Mouse (Mus musculus) gastrocnemius, postnatal 25 days (tissue): Measurements from ENCODE around the gene Cfap44. TPM values are rescaled to one million over a fixed set of nuclear protein-coding genes. Genes with fewer than 3 reads are reported as not detected.

Experiments
- DNase-seq: peaks from one replicate; pipeline ENCODE4 v3.0.0; 2022
- long read RNA-seq, 2 experiments: library from polyadenylated mRNA; stranded (forward); transcript quantifications; one replicate each; pipeline ENCODE4 v2.0.0; 2021
- total RNA-seq, 2 experiments: library from RNA; stranded (reverse); gene quantifications; 1 replicate in 1 of 2; 2 replicates in 1 of 2; pipeline ENCODE4 v1.2.3; 2021

Gene Cfap44
- not detected for total RNA-seq
- long read RNA-seq, experiment 1, result 0 reads
- long read RNA-seq, experiment 2, result 0 reads

GRCm38 (mm10) chr16:44394577-44395243, at the start of gene Cfap44:
TSS of gene Cfap44 (plus strand) at chr16:44394796.
- peak; percentile 17 for DNase-seq

- DNase-seq, result peak; percentile 93
These were observed 47.3 kb upstream of the Cfap44 start, which contains the start of gene Spice1 for GRCm38 (mm10) chr16:44347071-44347901. TSS of gene Spice1 (plus strand) at chr16:44347121.

GRCm38 (mm10) chr16:44349801-44350397, 44.7 kb upstream of the Cfap44 start:
- DNase-seq, result no peak

- DNase-seq, result no peak
These were observed 38.3 kb upstream of the Cfap44 start for GRCm38 (mm10) chr16:44356291-44356690.

GRCm38 (mm10) chr16:44357571-44358268, 36.9 kb upstream of the Cfap44 start:
- DNase-seq, result peak; percentile 54

- DNase-seq, result no peak
These were observed 32.4 kb upstream of the Cfap44 start for GRCm38 (mm10) chr16:44361921-44362890.

GRCm38 (mm10) chr16:44365522-44365921, 29.1 kb upstream of the Cfap44 start:
- no peak for DNase-seq

- no peak for DNase-seq
These were observed 19.1 kb upstream of the Cfap44 start for GRCm38 (mm10) chr16:44375459-44375858.

- no peak for DNase-seq
These were observed 14.6 kb upstream of the Cfap44 start for GRCm38 (mm10) chr16:44380006-44380405.

GRCm38 (mm10) chr16:44381578-44381977, 13.0 kb upstream of the Cfap44 start:
- no peak for DNase-seq

GRCm38 (mm10) chr16:44383549-44383948, 11.0 kb upstream of the Cfap44 start:
- no peak for DNase-seq

GRCm38 (mm10) chr16:44384251-44384650, 10.3 kb upstream of the Cfap44 start:
- DNase-seq, result no peak

GRCm38 (mm10) chr16:44391877-44392548, 2.6 kb upstream of the Cfap44 start:
- no peak for DNase-seq

- no peak for DNase-seq
These were observed 10.3 kb downstream of the Cfap44 start for GRCm38 (mm10) chr16:44404933-44405332.

- DNase-seq, result no peak
These were observed 12.6 kb downstream of the Cfap44 start for GRCm38 (mm10) chr16:44407211-44407610.

- no peak for DNase-seq
These were observed 13.7 kb downstream of the Cfap44 start for GRCm38 (mm10) chr16:44408290-44408689.

- no peak for DNase-seq
These were observed 15.6 kb downstream of the Cfap44 start for GRCm38 (mm10) chr16:44410176-44410575.

GRCm38 (mm10) chr16:44417596-44417995, 23.0 kb downstream of the Cfap44 start:
- no peak for DNase-seq

- no peak for DNase-seq
These were observed 27.1 kb downstream of the Cfap44 start for GRCm38 (mm10) chr16:44421735-44422134.

GRCm38 (mm10) chr16:44423499-44423898, 28.9 kb downstream of the Cfap44 start:
- DNase-seq, result no peak
